Mouse (Mus musculus) lung, embryonic 15.5 days (tissue): ENCODE measurements around the gene Ccl4. TPM values are rescaled to one million over a fixed set of nuclear protein-coding genes. Genes with fewer than 3 reads are reported as not detected.

Experiments used
- ATAC-seq: fragments of 200-750 bp; cut with Nextera tagmentation; 2 replicates; pipeline ENCODE4 v1.8.0; 2017; ENCODE audit warnings: moderate number of reproducible peaks, borderline replicate concordance; ENCODE audit not compliant: low FRiP score, low TSS enrichment; ENCODE audit errors: extremely low read depth
- H3K27ac ChIP-seq: fragments of 300-500 bp; sonication (generic); 2 replicates; pipeline ENCODE4 v1.5.1; 2015; ENCODE audit warnings: moderate library complexity, mild to moderate bottlenecking, inconsistent platforms
- H3K27me3 ChIP-seq: fragments of 300-500 bp; sonication (generic); 2 replicates; pipeline ENCODE4 v1.6.1; 2015; ENCODE audit warnings: inconsistent platforms
- H3K36me3 ChIP-seq: fragments of 300-500 bp; sonication (generic); 2 replicates; pipeline ENCODE4 v1.6.1; 2015; ENCODE audit warnings: inconsistent platforms
- H3K4me1 ChIP-seq: fragments of 300-500 bp; sonication (generic); 2 replicates; pipeline ENCODE4 v1.6.1; 2015; ENCODE audit warnings: inconsistent platforms
- H3K4me2 ChIP-seq: fragments of 300-500 bp; sonication (generic); 2 replicates; pipeline ENCODE4 v1.6.1; 2015; ENCODE audit warnings: inconsistent platforms, mild to moderate bottlenecking, moderate library complexity
- H3K4me3 ChIP-seq: fragments of 300-500 bp; sonication (generic); 2 replicates; pipeline ENCODE4 v1.5.1; 2015; ENCODE audit warnings: mild to moderate bottlenecking, inconsistent platforms
- H3K9ac ChIP-seq: fragments of 300-500 bp; sonication (generic); 2 replicates; pipeline ENCODE4 v1.6.1; 2015; ENCODE audit warnings: inconsistent platforms
- H3K9me3 ChIP-seq: fragments of 300-500 bp; sonication (generic); 2 replicates; pipeline ENCODE4 v1.6.1; 2016; ENCODE audit warnings: inconsistent platforms
- WGBS: fragments of 180-500 bp; shearing (Covaris S2); methylation state at CpG from one replicate; pipeline ENCODE4 v1.1.7; 2015; 5-methylcytosine and 5-hydroxymethylcytosine counted together
- polyA plus RNA-seq: library from polyadenylated mRNA; unstranded; fragments of >200 nt; fragmentation: Nextera tagmentation; extraction: Ambion mirVana; gene quantifications from 2 replicates; pipeline ENCODE4 v1.2.1, GENCODE M21; 2015

The Ccl4 gene
- polyA plus RNA-seq, 1 experiment from 2014 or later, result 0.56 TPM

- 60% methylated on average over 3 of the region's 3 CpGs for WGBS
- no peaks in the 10 kb centered on the region for H3K36me3 ChIP-seq
- no peaks in the 10 kb centered on the region for H3K27me3 ChIP-seq
- no peak for ATAC-seq
- no peaks in the 10 kb centered on the region for H3K9me3 ChIP-seq
- no peak overlapping the region for H3K27ac ChIP-seq
- no peak overlapping the region for H3K9ac ChIP-seq
- H3K4me2 ChIP-seq, result no peak overlapping the region
- no peaks in the 10 kb centered on the region for H3K4me1 ChIP-seq
- H3K4me3 ChIP-seq, result no peak overlapping the region
Measured at GRCm38 (mm10) chr11:83639533-83639932, 22.9 kb upstream of the Ccl4 start.

GRCm38 (mm10) chr11:83640141-83640540 is 22.2 kb upstream of the Ccl4 start:
- Histone ChIP-seq H3K27me3 (no peaks in the 10 kb centered on the region), H3K27ac (no peak overlapping the region), H3K9ac (no peak overlapping the region), H3K4me3 (no peak overlapping the region), H3K36me3 (no peaks in the 10 kb centered on the region), H3K4me2 (no peak overlapping the region), H3K9me3 (no peaks in the 10 kb centered on the region), H3K4me1 (no peaks in the 10 kb centered on the region)
- 76% methylated on average over 5 of the region's 5 CpGs for WGBS
- ATAC-seq, result no peak

GRCm38 (mm10) chr11:83641216-83641615 is 21.2 kb upstream of the Ccl4 start:
- Histone ChIP-seq H3K36me3 (no peaks in the 10 kb centered on the region), H3K27ac (no peak overlapping the region), H3K4me3 (no peak overlapping the region), H3K4me1 (no peaks in the 10 kb centered on the region), H3K27me3 (no peaks in the 10 kb centered on the region), H3K4me2 (no peak overlapping the region), H3K9ac (no peak overlapping the region), H3K9me3 (no peaks in the 10 kb centered on the region)
- WGBS, result 65% methylated on average over 2 of the region's 2 CpGs
- no peak for ATAC-seq

- no peak for ATAC-seq
- Histone ChIP-seq H3K27ac (no peak within 1 kb of the TSS), H3K27me3 (no peaks in the 10 kb centered on the region), H3K4me2 (no peak within 1 kb of the TSS), H3K4me1 (no peaks in the 10 kb centered on the region), H3K36me3 (no peaks in the 10 kb centered on the region), H3K9me3 (no peaks in the 10 kb centered on the region), H3K9ac (no peak within 1 kb of the TSS), H3K4me3 (no peak within 1 kb of the TSS)
- 67% methylated on average over 1 of the region's 1 CpGs for WGBS
Measured at GRCm38 (mm10) chr11:83645521-83645920, 16.9 kb upstream of the Ccl4 start, which contains the start of gene Rpl9-ps1. Gene Rpl9-ps1, minus strand, starts transcription at chr11:83645621.

GRCm38 (mm10) chr11:83646356-83647149 is 15.8 kb upstream of the Ccl4 start:
- Histone ChIP-seq H3K4me3 (no peak overlapping the region), H3K9ac (no peak overlapping the region), H3K4me1 (no peaks in the 10 kb centered on the region), H3K27me3 (no peaks in the 10 kb centered on the region), H3K36me3 (no peaks in the 10 kb centered on the region), H3K27ac (no peak overlapping the region), H3K4me2 (no peak overlapping the region), H3K9me3 (no peaks in the 10 kb centered on the region)
- 91% methylated on average over 6 of the region's 6 CpGs for WGBS
- ATAC-seq, result no peak

- H3K27ac ChIP-seq, result no peak within 1 kb of the TSS
- H3K4me2 ChIP-seq, result no peak within 1 kb of the TSS
- no peaks in the 10 kb centered on the region for H3K9me3 ChIP-seq
- H3K36me3 ChIP-seq, result no peaks in the 10 kb centered on the region
- no peak within 1 kb of the TSS for H3K9ac ChIP-seq
- ATAC-seq, result no peak
- no peaks in the 10 kb centered on the region for H3K27me3 ChIP-seq
- no peak within 1 kb of the TSS for H3K4me3 ChIP-seq
- no peaks in the 10 kb centered on the region for H3K4me1 ChIP-seq
- WGBS, result 68% methylated on average over 8 of the region's 8 CpGs
Measured at GRCm38 (mm10) chr11:83649305-83649841, 13.0 kb upstream of the Ccl4 start, which contains the start of gene Ccl3. Gene Ccl3, minus strand, starts transcription at chr11:83649355.

- 82% methylated on average over 8 of the region's 8 CpGs for WGBS
- Histone ChIP-seq H3K9me3 (no peaks in the 10 kb centered on the region), H3K4me1 (no peaks in the 10 kb centered on the region), H3K27ac (no peak overlapping the region), H3K9ac (no peak overlapping the region), H3K27me3 (no peaks in the 10 kb centered on the region), H3K4me3 (no peak overlapping the region), H3K4me2 (no peak overlapping the region), H3K36me3 (no peaks in the 10 kb centered on the region)
- no peak for ATAC-seq
Measured at GRCm38 (mm10) chr11:83654606-83655005, 7.8 kb upstream of the Ccl4 start.

GRCm38 (mm10) chr11:83657508-83657907 is 4.9 kb upstream of the Ccl4 start:
- Histone ChIP-seq H3K4me1 (no peaks in the 10 kb centered on the region), H3K4me3 (no peak overlapping the region), H3K27ac (no peak overlapping the region), H3K27me3 (no peaks in the 10 kb centered on the region), H3K9me3 (no peaks in the 10 kb centered on the region), H3K9ac (no peak overlapping the region), H3K36me3 (no peaks in the 10 kb centered on the region), H3K4me2 (no peak overlapping the region)
- no peak for ATAC-seq
- 66% methylated on average over 3 of the region's 3 CpGs for WGBS

- H3K4me1 ChIP-seq, result no peaks in the 10 kb centered on the region
- WGBS, result 76% methylated on average over 6 of the region's 6 CpGs
- H3K9ac ChIP-seq, result no peak overlapping the region
- H3K27ac ChIP-seq, result no peak overlapping the region
- no peak for ATAC-seq
- no peaks in the 10 kb centered on the region for H3K36me3 ChIP-seq
- H3K4me2 ChIP-seq, result no peak overlapping the region
- no peak overlapping the region for H3K4me3 ChIP-seq
- no peaks in the 10 kb centered on the region for H3K9me3 ChIP-seq
- no peaks in the 10 kb centered on the region for H3K27me3 ChIP-seq
Measured at GRCm38 (mm10) chr11:83658797-83659196, 3.6 kb upstream of the Ccl4 start.

- 50% methylated on average over 5 of the region's 5 CpGs for WGBS
- Histone ChIP-seq H3K27ac (no peak overlapping the region), H3K4me1 (no peaks in the 10 kb centered on the region), H3K9ac (no peak overlapping the region), H3K9me3 (no peaks in the 10 kb centered on the region), H3K36me3 (no peaks in the 10 kb centered on the region), H3K27me3 (no peaks in the 10 kb centered on the region), H3K4me2 (no peak overlapping the region), H3K4me3 (no peak overlapping the region)
- ATAC-seq, result no peak
Measured at GRCm38 (mm10) chr11:83663532-83663931, 1.1 kb downstream of the Ccl4 start.

- H3K9me3 ChIP-seq, result no peaks in the 10 kb centered on the region
- H3K27me3 ChIP-seq, result no peaks in the 10 kb centered on the region
- no peaks in the 10 kb centered on the region for H3K4me1 ChIP-seq
- H3K4me3 ChIP-seq, result no peak overlapping the region
- H3K9ac ChIP-seq, result no peak overlapping the region
- no peak for ATAC-seq
- no peaks in the 10 kb centered on the region for H3K36me3 ChIP-seq
- H3K4me2 ChIP-seq, result no peak overlapping the region
- no peak overlapping the region for H3K27ac ChIP-seq
Measured at GRCm38 (mm10) chr11:83671743-83672142, 9.4 kb downstream of the Ccl4 start.

GRCm38 (mm10) chr11:83675665-83676064 is 13.3 kb downstream of the Ccl4 start:
- Histone ChIP-seq H3K36me3 (no peaks in the 10 kb centered on the region), H3K9ac (no peak overlapping the region), H3K27me3 (no peaks in the 10 kb centered on the region), H3K27ac (no peak overlapping the region), H3K4me1 (no peaks in the 10 kb centered on the region), H3K4me3 (no peak overlapping the region), H3K4me2 (no peak overlapping the region), H3K9me3 (no peaks in the 10 kb centered on the region)
- 79% methylated on average over 1 of the region's 1 CpGs for WGBS
- ATAC-seq, result no peak
